Mouse (Mus musculus): ENCODE measurements around the gene Abcb4. TPM values are rescaled to one million over a fixed set of nuclear protein-coding genes. Genes with fewer than 3 reads are reported as not detected.

The Abcb4 gene
- total and polyA plus RNA-seq, 3 experiments, result 0.27 to 0.68 (median 0.29) TPM

DNA sequence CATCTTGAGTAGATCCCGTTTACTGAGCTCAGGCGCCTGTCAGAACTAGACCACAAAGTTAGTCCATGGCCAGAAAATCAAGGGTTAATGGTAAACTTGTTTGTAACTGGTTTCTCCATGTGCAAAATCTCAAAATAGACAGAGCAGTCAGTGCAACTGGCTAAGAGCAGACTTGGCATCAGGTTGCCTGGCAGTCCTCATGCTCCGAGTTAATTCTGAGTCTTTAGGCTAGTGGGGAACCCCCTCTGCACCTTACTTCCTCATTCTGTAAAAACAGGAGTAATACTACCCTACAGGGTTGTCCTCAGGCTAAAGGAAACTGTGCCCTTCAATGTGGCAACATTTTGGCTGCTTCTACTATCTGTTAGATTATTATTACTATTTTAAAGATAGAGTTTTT lies 50.3 kb downstream of the Abcb4 start (continued):
- TF ChIP-seq E2F4 (IDR thresholded peaks at IDR 0.05; ENCODE audit: insufficient replicate concordance, low read depth, low read length) (no peak), ZNF384 (IDR thresholded peaks at IDR 0.05; ENCODE audit: low read depth, low read length) (no peak), MYC (IDR thresholded peaks at IDR 0.05; ENCODE audit: low read depth, low read length) (peak; percentile 83), USF1 (IDR thresholded peaks at IDR 0.05; ENCODE audit: low read depth, low read length) (no peak), TBP (conservative IDR thresholded peaks at IDR 0.05; ENCODE audit: low read depth, low read length) (0 out of 2 replicates have a peak, but pooled peaks have one; percentile 25), HCFC1 (IDR thresholded peaks at IDR 0.05; ENCODE audit: low read depth, low read length) (no peak), JUN (IDR thresholded peaks at IDR 0.05; ENCODE audit: insufficient read depth, low read depth, low read length) (no peak), BHLHE40 (IDR thresholded peaks at IDR 0.05; ENCODE audit: low read depth, low read length) (peak; percentile 52), UBTF (IDR thresholded peaks at IDR 0.05; ENCODE audit: low read depth, low read length) (no peak), RAD21 (IDR thresholded peaks at IDR 0.05; ENCODE audit: low read depth, low read length) (peak; percentile 3), NELFE (IDR thresholded peaks at IDR 0.05; ENCODE audit: low read depth, low read length) (no peak), ZKSCAN1 (IDR thresholded peaks at IDR 0.05; ENCODE audit: borderline replicate concordance, low read depth, low read length) (no peak), JUND (conservative IDR thresholded peaks at IDR 0.05; ENCODE audit: low read depth, low read length) (peak; percentile 60), CHD2 (IDR thresholded peaks at IDR 0.05; ENCODE audit: low read length) (peak; percentile 43; the same call in 1 of the 2 replicates), CHD1 (IDR thresholded peaks at IDR 0.05; ENCODE audit: low read depth, low read length) (no peak), ZC3H11A (IDR thresholded peaks at IDR 0.05; ENCODE audit: low read depth, low read length) (no peak)

DNA sequence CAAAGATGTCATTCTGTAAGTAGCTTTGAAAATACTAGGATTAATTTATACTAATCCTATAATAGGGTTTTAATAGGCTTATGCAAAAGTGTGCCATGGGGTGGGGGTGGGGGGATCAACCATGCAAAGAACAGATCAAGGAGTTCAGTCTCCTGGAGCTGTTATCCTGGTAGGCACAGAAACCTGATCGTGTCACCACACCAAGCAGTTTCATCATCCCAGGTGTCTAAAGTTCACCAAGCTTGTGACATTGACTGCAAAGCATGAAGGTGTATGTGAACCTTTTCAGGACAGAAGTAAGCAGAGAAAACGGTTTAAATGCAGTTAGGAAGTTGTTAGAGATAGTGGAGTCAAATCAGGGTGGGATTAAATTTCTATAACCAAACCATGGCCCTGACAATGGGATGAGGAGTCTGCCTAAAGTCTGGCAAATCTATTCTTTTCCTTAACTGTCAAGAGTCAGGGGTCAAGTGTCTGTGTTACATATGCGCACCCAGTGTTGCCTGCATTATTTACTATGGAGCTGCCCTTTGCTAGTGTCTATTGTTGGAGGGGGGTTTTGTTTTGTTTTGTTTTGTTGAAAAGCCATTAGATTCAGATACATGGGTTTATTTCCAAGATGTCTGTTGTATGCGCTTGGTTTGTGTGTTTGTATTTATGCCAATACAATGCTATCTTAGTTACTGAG lies 54.0 kb downstream of the Abcb4 start:
- Histone ChIP-seq H3K36me3 (replicated peaks in 1 of 2; ENCODE audit: control insufficient read depth in 1 of 2, insufficient read depth in 1 of 2, low read length in 1 of 2) (no peaks in the 10 kb centered on the region), H3K9me3 (replicated peaks; ENCODE audit: low read length) (no peaks in the 10 kb centered on the region), H3K4me3 (replicated peaks in 1 of 3; ENCODE audit: low read depth in 2 of 3, low read length in 2 of 3, poor library complexity in 1 of 3) (no peak overlapping the region), H3K9ac (ENCODE audit: insufficient read depth, low read depth) (no peak overlapping the region), H3K4me2 (ENCODE audit: insufficient read depth, low read depth, poor library complexity, severe bottlenecking) (no peak overlapping the region), H3K79me2 (replicated peaks; ENCODE audit: control insufficient read depth, extremely low read depth, insufficient read depth, poor library complexity, severe bottlenecking) (no peaks in the 10 kb centered on the region), H3K4me1 (ENCODE audit: control insufficient read depth in 1 of 2, insufficient read depth in 2 of 2) (peaks cover 0 to 35% of the 10 kb centered on the region in 2 experiments; a peak in 2 of 4 replicates), H3K27ac (ENCODE audit: insufficient read depth, low read depth) (no peak overlapping the region), H3K27me3 (replicated peaks) (no peaks in the 10 kb centered on the region)
- in situ Hi-C loops (cut with MboI; ENCODE audit: low pct_ligation_motif_present, low pct_unique_long_range_greater_than_20kb, low sequenced_read_pairs), result loop anchor here (10.0 kb wide), 1 partner anchor 97 kb away; no protein-coding TSS in a partner anchor
- no peak for DNase-seq (ENCODE audit: extremely low read depth)
- dilution Hi-C loops (cut with MboI; ENCODE audit: extremely low pct_ligation_motif_present, extremely low pct_unique_long_range_greater_than_20kb, low sequenced_read_pairs), result no loop called here
- TF ChIP-seq ZMIZ1 (IDR thresholded peaks at IDR 0.05; ENCODE audit: low read depth, low read length) (no peak), KAT2A (IDR thresholded peaks at IDR 0.05; ENCODE audit: insufficient replicate concordance, low read length) (no peak), MXI1 (IDR thresholded peaks at IDR 0.05; ENCODE audit: low read depth, low read length) (no peak), POLR2A (IDR thresholded peaks at IDR 0.05; ENCODE audit: low read depth, low read length) (no peak), CHD1 (IDR thresholded peaks at IDR 0.05; ENCODE audit: low read depth, low read length) (no peak)
